Mouse (Mus musculus) gonadal fat pad, adult 2 months (tissue): Measurements from ENCODE around the gene Nudt8. TPM values are rescaled to one million over a fixed set of nuclear protein-coding genes. Genes with fewer than 3 reads are reported as not detected.
A peak's percentile ranks its signal among the peaks of the same experiment; 100 is the strongest.
"Not testable (repeated sequence)": the region's sequence is repeated elsewhere in the genome, so short reads cannot be mapped to it uniquely, and the experiment has no call there.

Source experiments
- DNase-seq: peaks from one replicate; pipeline ENCODE4 v3.0.0-alpha.2; 2012; ENCODE audit warnings: low read depth
- polyA plus RNA-seq: library from polyadenylated mRNA; depleted of rRNA; stranded (reverse); fragments of >200 nt; gene quantifications from 2 replicates; pipeline ENCODE4 v1.2.3, GENCODE M21; 2012; rRNA removed

Nudt8 gene
- polyA plus RNA-seq: 10.2 and 19.7 TPM in 2 replicates

- DNase-seq: peak; percentile 75
Measured at GRCm38 (mm10) chr19:4000119-4000900, at the start of gene Nudt8, which contains the start of gene Gm49405. Gene Nudt8, plus strand, starts transcription at chr19:4000580. Gene Gm49405, plus strand, starts transcription at chr19:4000626.

DNA sequence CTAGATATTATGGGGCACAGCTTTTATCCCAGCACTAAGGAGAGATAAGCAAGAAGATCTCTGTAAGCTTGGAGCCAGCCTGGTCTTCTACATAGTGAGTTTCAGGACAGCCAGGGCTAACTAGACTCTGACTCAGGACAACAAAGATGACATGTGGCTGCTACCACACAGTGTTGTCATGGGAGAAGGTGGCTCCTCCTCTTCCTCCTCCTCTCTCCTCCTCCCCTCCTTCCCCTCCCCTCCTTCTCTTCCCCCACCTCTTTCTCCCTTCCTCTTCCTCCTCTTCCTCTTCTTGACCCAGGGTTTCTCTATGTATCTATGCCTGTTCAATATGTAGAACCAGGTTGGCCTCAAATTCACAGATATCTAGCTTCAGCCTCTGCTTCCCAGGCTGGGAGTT lies 48.9 kb upstream of the Nudt8 start:
- DNase-seq: no peak

DNA sequence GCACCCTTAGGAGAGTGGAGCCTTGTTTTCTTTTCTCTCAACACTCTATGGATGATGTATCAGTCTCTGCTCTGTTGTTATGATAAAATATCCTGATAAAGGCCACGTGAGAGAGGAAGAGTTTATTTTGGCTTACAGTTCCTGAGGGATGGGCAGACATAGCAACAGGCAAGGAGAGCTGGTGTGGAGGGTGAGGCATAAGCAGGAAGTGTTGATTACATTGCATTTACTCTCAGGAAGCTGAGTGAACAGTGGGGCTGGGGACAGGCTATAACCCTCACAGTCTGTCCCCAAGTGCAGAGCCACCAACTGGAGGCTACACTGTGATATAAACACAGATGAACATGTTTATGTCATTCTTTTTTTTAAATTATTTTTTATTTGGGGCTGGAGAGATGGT lies 48.3 kb upstream of the Nudt8 start:
- DNase-seq: no peak

- DNase-seq: no peak
Measured at GRCm38 (mm10) chr19:3955033-3955432, 45.3 kb upstream of the Nudt8 start.

- DNase-seq: no peak
Measured at GRCm38 (mm10) chr19:3955804-3956203, 44.6 kb upstream of the Nudt8 start.

- not testable (repeated sequence) for DNase-seq
Measured at GRCm38 (mm10) chr19:3957296-3958036, 42.9 kb upstream of the Nudt8 start.

DNA sequence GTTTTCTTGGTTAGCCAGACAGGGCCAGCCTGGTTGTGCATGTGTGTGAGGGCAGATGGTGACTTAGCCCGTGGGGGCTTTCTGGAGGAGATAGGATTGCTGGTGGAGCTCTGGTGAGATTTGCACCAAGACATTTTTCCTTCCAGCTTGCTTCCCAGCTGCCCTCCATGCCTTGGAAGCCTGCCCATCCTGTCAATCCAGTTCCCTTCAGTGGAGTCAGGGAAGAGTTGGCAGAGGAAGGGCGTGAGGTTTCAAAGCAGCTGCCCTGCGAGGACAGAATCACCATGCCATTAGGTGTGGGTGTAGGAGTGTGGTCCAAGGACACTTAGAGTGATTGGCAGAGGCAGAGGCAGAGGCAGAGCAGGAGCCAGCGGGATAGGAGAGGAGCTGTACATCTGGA lies 41.9 kb upstream of the Nudt8 start, which contains the start of gene Aldh3b3:
Aldh3b3 (plus strand) TSS at position 176 of the 400 bp plus-strand sequence.
- DNase-seq: no peak

DNA sequence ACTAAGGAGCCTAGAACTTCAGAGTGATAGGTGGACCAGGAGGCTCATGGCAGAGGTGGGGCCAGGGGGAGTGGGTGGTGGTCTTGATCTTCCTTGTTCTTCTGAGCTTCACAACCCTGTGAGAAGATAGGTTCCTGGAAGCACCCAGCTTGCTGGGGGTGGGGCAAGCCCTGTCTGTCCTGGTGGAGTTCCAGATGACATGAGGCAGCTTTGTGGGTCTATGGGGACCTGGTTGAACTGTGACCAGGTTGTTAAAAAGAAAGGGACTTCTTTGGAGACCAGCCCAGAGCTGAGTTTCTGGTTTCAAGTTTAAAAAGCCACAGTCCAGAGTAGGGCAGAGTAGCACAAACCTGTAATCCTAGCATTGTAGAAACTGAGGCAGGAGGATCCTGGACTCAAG lies 41.4 kb upstream of the Nudt8 start:
- DNase-seq: no peak

DNA sequence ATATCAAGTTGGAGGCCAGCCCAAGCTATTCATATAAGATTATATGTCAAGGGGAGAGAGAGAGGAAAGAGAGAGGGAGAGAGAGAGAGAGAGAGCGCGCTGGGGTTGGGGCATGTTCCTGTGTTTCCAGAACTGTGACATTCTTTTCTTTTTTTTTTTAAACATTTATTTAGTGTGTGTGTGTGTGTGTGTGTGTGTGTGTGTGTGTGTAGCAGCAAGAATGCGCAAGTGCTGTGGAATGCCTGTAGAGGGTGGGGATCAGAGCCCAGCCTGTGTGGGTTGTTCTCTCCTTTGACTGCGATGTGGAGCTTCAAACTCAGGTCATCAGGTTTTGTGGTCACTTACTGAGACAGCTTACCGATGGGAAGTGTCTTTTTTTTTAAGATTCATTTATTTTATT lies 40.2 kb upstream of the Nudt8 start:
- DNase-seq: no peak

GRCm38 (mm10) chr19:3961805-3962204 lies 38.6 kb upstream of the Nudt8 start:
- not testable (repeated sequence) for DNase-seq

DNA sequence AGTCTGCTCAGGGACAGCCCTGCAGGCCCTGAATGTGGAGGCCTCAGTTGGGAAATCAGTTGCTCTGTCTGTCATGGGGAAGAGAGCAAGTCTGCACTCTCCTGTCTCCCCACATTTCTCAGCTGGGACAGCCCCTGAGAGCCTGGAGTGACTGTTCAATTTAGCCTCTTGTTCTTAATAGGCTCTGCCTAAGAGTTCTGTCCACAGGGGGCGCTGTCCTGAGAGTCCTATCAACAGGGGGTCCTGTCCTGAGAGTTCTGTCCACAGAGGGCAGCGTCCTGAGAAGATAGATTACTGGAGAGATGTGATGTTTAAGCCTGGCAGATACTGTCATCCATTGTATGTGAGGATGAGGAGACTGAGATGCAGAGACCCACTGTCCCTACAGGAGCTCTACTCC lies 37.9 kb upstream of the Nudt8 start:
- no peak for DNase-seq

DNA sequence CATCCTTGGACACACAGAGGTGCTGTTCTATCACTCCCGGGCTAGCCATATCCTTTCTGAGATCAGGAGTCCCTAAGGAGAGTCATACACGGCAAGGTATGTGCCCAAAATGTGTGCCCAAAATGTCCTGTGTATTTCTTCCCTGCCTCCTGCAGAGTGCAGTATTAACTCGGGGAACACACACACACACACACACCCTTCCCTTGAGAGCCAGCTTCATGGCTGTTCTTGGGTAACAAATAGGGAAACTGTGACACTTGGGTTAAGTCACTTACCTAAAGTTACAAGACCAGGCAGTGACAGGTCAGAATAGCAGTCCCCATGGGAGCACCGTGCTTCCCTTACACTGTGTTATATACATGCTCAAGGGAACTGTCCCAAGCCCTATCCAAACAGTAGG lies 36.4 kb upstream of the Nudt8 start:
- no peak for DNase-seq

DNA sequence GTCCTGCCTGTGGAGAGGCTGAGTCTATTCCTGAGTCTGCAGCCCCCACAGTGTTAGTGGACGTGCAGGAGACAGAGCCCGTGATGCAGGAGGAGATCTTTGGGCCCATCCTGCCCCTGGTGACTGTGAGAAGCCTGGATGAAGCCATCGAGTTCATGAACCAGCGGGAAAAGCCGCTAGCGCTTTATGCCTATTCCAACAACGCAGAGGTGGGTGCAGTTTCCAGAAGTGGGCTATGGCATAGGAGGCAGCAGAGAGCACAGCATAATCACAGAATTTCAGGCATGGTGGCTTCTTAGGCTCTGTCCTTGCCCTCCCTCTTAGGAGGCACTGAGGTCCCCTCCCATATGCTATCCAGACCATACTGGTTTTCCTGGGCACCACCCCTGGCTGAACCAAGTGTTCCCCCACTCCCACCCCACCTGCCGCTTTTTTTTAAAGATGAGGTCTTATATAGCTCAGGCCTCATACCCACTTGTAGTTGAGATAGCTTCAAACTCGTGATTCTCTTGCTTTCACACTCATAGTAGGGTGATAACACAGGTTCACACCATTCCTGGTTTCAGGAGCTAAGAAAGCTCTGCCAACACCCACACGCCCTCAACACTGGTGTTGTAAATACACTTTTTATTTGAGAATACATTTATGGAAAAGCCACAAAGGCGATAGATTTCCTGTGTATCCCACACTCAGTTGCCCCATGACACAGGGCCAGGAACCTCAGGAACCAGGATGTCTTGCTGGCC lies 33.9 kb upstream of the Nudt8 start:
- DNase-seq: no peak

GRCm38 (mm10) chr19:3967258-3967657 lies 33.1 kb upstream of the Nudt8 start:
- no peak for DNase-seq

- peak; percentile 75 for DNase-seq
Measured at GRCm38 (mm10) chr19:3972229-3972628, 28.2 kb upstream of the Nudt8 start, which contains the start of gene Aldh3b2. Gene Aldh3b2, plus strand, starts transcription at chr19:3972328.

DNA sequence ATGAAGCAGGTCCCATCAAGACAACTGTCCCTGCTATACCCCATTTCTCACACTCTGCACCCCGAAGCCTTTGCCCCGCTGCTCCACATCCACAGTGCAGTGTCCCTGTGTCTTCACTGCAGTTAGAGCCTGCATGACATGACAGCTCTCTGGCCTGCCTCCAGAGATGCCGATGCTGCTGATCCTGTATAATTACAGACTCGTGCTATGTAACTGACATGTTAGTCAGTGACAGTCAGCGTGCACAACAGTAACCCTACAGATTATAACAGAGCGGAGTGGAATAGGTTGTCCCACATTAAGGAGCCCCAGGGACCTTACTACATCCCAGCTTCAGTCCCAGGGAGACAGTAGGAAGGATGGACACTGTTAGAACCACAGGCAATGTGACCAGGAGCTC lies 25.8 kb upstream of the Nudt8 start:
- DNase-seq: not testable (repeated sequence)

GRCm38 (mm10) chr19:3975866-3976265 lies 24.5 kb upstream of the Nudt8 start:
- DNase-seq: no peak

GRCm38 (mm10) chr19:3980309-3980708 lies 20.1 kb upstream of the Nudt8 start:
- DNase-seq: no peak

DNA sequence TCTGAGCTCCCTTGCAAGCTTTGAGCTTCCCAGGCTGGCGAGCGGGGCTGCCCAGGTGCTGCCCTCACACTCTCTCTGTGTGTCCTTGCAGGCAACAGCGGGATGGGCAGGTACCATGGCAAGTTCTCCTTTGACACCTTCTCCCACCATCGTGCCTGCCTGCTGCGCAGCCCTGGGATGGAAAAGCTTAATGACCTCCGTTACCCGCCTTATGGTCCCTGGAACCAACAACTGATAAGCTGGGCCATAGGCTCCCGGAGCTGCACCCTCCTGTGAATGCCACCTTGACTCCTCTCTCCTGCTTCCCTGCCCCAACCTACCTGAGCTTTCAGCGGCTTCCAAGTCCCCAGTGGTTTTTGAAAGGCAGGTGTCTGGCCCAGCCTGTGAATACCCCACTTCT lies 19.5 kb upstream of the Nudt8 start:
- no peak for DNase-seq

DNA sequence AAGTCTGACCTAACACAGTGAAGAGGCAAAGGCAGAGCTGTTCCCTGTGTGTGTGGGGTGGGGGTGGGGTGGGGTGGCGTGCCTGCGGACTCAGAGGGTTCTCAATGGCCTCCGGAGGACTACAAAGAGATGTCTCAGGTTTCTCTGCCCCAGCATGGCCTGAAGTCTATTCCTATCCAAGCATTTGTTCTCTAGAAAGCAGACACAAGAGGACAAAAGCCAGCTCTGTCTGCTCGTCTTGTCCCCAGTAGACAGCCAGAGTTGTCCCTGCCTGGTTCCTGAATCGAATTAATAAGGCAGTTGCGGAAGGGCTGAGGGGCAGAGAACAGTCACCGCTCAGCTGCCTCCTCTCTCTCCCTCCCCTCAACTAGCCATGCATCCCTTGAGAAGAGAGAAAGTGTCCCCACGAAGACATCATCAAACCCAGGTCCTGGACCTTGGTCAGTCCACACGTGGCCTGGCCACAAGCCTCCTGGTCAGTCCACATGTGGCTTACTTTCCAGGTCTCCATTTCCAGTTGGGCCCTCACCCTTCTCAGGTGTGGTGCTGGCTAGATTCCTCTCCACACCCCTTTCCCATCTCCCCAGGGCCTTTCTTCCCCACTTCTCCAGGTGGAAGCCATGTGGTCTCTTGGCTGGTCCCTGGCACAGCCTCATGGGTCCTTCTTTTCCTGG lies 16.7 kb upstream of the Nudt8 start:
- no peak for DNase-seq

- no peak for DNase-seq
Measured at GRCm38 (mm10) chr19:3985261-3985681, 15.1 kb upstream of the Nudt8 start.

DNA sequence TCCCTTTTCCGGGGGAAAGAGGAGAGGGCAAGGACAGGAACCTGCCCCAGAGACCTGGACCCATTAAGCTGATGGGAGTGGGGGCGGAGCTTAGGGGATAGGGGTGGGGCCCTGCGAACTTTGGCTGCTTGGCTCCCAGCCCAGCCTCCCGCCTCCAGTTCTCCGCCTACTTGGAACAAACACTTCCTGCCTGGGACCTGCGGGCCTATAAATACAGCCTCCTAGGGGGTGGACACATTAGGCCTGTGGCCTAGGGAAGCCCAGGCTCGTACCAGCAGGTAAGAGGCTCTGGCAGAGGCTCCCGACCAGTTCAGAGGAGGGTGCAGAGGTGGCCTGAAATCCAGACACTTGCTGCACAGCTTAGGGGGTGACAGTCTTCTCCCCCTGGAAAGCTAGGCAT lies 14.0 kb upstream of the Nudt8 start, which contains the start of gene Acy3:
Acy3 (plus strand) TSS at position 237 of the 400 bp plus-strand sequence.
- DNase-seq: no peak
